Mouse (Mus musculus) liver, embryonic 11.5 days (tissue): ENCODE data around the gene Wipf3. TPM values are rescaled to one million over a fixed set of nuclear protein-coding genes. Genes with fewer than 3 reads are reported as not detected.

ENCODE experiments used
- ATAC-seq: fragments of 200-750 bp; cut with Nextera tagmentation; replicated peaks from 2 replicates; pipeline ENCODE4 v1.8.0; 2017; ENCODE audit warnings: moderate number of reproducible peaks, mild to moderate bottlenecking, moderate TSS enrichment, moderate library complexity; ENCODE audit not compliant: low FRiP score
- DNase-seq: peaks from one replicate; pipeline ENCODE4 v3.0.0-alpha.2; 2017; ENCODE audit warnings: low spot score
- H3K27ac ChIP-seq: fragments of 300-500 bp; sonication (generic); 2 replicates; pipeline ENCODE4 v1.5.1; 2014; ENCODE audit warnings: mild to moderate bottlenecking, low read depth, low read length, control low read depth
- H3K27me3 ChIP-seq: fragments of 300-500 bp; sonication (generic); replicated peaks from 2 replicates; pipeline ENCODE4 v1.6.1; 2014; ENCODE audit warnings: low read length, mixed read lengths; ENCODE audit not compliant: control insufficient read depth, insufficient read depth
- H3K36me3 ChIP-seq: fragments of 300-500 bp; sonication (generic); 2 replicates; pipeline ENCODE4 v1.6.1; 2014; ENCODE audit warnings: mild to moderate bottlenecking, low read length, moderate library complexity, mixed read lengths; ENCODE audit not compliant: control insufficient read depth, insufficient read depth
- H3K4me1 ChIP-seq: fragments of 300-500 bp; sonication (generic); replicated peaks from 2 replicates; pipeline ENCODE4 v1.6.1; 2014; ENCODE audit warnings: low read length, mixed read lengths; ENCODE audit not compliant: control insufficient read depth, insufficient read depth
- H3K4me2 ChIP-seq: fragments of 300-500 bp; sonication (generic); 2 replicates; pipeline ENCODE4 v1.6.1; 2014; ENCODE audit warnings: mild to moderate bottlenecking, control low read depth, moderate library complexity
- H3K4me3 ChIP-seq: fragments of 300-500 bp; sonication (generic); 2 replicates; pipeline ENCODE4 v1.5.1; 2014; ENCODE audit warnings: low read depth, low read length, control low read depth
- H3K9ac ChIP-seq: fragments of 300-500 bp; sonication (generic); 2 replicates; pipeline ENCODE4 v1.6.1; 2014; ENCODE audit warnings: low read depth, low read length, control low read depth
- H3K9me3 ChIP-seq: fragments of 300-500 bp; sonication (generic); 2 replicates; pipeline ENCODE4 v1.6.1; 2016; ENCODE audit warnings: low read length, inconsistent platforms, mixed read lengths; ENCODE audit not compliant: control insufficient read depth
- WGBS: fragments of 180-500 bp; shearing (Covaris S2); extraction: QIAGEN DNeasy Blood & Tissue Kit; methylation state at CpG from one replicate; pipeline ENCODE4 v1.1.7; 2014; 5-methylcytosine and 5-hydroxymethylcytosine counted together
- polyA plus RNA-seq: library from polyadenylated mRNA; unstranded; fragments of >200 nt; fragmentation: Nextera tagmentation; extraction: Ambion mirVana; gene quantifications from 2 replicates; pipeline ENCODE4 v1.2.1, GENCODE M21; 2014

Gene Wipf3
- polyA plus RNA-seq, 1 experiment from 2014 or later: 0.47 TPM

DNA sequence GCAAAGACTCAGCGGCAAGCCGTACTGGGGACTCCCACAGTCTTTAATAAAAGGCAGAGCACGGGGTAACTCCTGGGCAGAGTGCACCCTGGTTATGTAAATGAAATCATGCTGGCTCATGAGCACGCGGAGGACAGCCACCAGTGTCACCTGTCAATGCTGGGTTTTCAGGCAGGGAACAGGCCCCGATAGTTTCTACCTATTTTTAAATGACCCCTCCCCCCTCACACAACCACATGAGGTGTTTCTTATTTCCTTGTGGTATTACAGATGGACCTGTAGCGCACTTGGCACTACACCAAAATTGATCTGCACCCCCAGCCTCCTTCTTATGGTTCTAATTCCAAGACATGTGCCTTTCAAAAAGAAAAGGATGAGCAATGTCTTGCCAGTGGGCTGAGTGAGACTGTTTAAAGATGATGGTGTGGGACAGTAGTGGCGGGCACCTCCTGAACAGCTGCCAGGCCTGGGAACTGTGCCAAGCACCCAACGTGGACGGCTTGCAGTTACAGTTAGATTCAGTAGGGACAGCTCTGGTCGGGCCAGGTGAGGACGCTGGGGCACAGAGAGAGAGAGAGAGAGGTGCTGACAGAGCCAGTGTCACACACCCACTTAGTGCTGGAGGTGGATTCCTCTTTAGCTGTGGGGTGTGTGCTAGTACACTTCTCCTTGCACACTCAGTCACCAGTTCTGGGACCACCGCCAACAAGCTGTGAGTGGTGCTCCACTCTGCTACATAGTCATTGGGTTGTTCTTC is 31.7 kb downstream of the Wipf3 start:
- WGBS: 81% methylated on average over 13 of the region's 13 CpGs
- H3K36me3 ChIP-seq: no peaks in the 10 kb centered on the region
- no peaks in the 10 kb centered on the region for H3K4me1 ChIP-seq
- H3K27ac ChIP-seq: no peak overlapping the region
- no peak overlapping the region for H3K4me3 ChIP-seq
- H3K9ac ChIP-seq: no peak overlapping the region
- no peak overlapping the region for H3K4me2 ChIP-seq
- ATAC-seq (no peak), DNase-seq (no peak)
- no peaks in the 10 kb centered on the region for H3K9me3 ChIP-seq
- no peaks in the 10 kb centered on the region for H3K27me3 ChIP-seq

DNA sequence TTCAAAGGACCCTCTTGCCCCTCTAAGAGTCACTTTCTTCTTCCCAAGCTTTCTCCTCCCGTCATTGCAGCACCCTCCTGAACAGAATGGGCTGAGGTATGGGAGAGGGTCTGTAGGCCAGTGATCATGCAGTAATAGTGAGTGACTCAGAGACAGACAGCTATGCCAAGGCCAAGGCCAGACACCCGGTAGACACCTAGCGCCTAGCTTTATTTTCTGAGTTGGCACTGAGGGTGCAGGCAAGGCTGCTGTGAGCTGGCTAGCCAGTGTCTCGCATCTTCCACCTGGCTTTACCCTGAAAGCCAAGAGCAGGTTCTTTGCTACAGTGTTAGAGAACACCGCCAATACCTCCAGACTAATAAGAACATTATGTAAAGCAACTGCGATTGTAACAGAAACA is 33.4 kb downstream of the Wipf3 start:
- H3K9me3 ChIP-seq: no peaks in the 10 kb centered on the region
- no peak overlapping the region for H3K4me3 ChIP-seq
- no peaks in the 10 kb centered on the region for H3K4me1 ChIP-seq
- no peaks in the 10 kb centered on the region for H3K27me3 ChIP-seq
- H3K9ac ChIP-seq: no peak overlapping the region
- H3K27ac ChIP-seq: no peak overlapping the region
- no peaks in the 10 kb centered on the region for H3K36me3 ChIP-seq
- DNase-seq (no peak), ATAC-seq (no peak)
- H3K4me2 ChIP-seq: no peak overlapping the region
- 87% methylated on average over 6 of the region's 6 CpGs for whole genome bisulfite sequencing

DNA sequence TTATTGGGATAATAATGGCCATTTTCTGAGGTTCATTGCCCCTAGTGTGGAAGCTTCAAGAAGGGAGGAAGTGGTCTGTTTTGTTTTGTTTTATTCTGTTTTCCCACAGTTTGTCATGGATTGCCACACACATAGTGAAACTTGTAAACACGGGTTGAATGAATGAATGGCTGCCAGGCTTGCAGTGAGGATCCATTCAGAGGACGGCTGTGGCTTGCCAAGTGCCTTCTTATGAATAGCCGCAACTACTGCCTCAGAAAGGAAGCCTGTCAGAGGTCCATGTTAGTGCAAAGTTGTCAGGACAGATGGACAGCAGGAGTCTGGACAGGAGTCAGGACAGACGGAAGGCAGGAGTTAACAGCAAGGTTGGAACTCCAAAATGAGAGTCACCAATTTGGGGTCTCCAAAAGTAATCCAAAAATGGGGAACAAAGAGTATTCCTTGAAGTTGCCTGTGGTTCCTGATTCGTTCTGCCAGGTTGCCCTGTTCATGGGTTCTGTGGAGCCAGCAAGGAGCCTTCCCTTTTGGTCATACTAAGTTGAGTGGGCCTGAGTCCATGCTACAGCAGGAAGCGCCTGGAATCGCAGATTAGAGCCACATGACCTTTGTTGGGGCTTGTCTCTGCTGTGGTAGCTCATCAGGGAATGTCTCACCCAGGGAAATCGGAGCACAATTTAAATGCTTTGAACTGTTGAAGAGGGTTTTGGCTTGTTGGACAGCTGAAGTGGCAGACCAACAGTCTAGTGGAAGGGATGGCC is 34.5 kb downstream of the Wipf3 start:
- H3K36me3 ChIP-seq: no peaks in the 10 kb centered on the region
- no peaks in the 10 kb centered on the region for H3K27me3 ChIP-seq
- ATAC-seq (no peak), DNase-seq (no peak)
- H3K4me3 ChIP-seq: no peak overlapping the region
- no peak overlapping the region for H3K4me2 ChIP-seq
- no peaks in the 10 kb centered on the region for H3K4me1 ChIP-seq
- H3K9ac ChIP-seq: no peak overlapping the region
- no peak overlapping the region for H3K27ac ChIP-seq
- WGBS: 56% methylated on average over 8 of the region's 8 CpGs
- no peaks in the 10 kb centered on the region for H3K9me3 ChIP-seq

DNA sequence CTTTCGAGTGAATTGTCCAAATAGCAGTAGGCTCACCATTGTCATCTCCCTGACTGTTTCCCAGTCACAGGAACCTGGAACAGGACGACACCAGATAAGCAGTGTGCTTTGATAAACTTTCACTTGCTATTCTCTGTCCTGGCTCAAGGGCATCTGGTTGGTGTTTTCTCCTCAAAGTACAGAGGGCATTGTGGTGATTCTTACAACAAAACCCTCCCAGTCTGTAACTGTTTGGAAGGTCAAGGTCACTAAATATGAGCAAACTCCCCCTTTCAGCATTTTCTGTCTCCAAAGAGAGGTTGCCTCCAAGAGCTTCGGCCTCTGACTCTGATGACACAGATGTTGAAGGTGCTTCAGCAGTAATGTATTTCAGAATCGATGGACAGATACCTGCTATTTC is 35.5 kb downstream of the Wipf3 start:
- 58% methylated on average over 4 of the region's 4 CpGs for WGBS
- H3K9ac ChIP-seq: no peak overlapping the region
- no peak overlapping the region for H3K4me2 ChIP-seq
- no peak overlapping the region for H3K27ac ChIP-seq
- H3K4me1 ChIP-seq: no peaks in the 10 kb centered on the region
- H3K36me3 ChIP-seq: no peaks in the 10 kb centered on the region
- no peaks in the 10 kb centered on the region for H3K27me3 ChIP-seq
- no peak overlapping the region for H3K4me3 ChIP-seq
- DNase-seq (no peak), ATAC-seq (no peak)
- H3K9me3 ChIP-seq: no peaks in the 10 kb centered on the region

DNA sequence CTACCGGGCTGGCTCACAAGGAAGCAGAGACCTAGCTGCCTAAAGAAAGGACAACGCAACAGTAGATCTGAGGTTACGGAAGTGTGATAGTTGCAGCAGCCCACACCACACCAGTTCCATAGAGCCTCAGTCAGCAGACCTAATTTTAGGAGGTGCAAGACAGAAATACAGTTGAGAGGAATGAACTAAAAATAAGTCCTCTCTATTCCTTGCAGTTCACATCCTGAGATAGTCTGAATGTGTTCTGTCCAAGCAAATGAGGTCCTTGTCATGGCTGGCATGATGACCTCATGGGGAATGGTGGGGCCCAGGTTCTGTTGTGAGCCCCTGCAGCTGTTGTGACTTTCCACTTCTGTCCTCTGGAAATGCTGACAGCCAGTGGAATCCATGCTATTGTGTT is 38.0 kb downstream of the Wipf3 start:
- 78% methylated on average over 3 of the region's 3 CpGs for WGBS
- no peak overlapping the region for H3K9ac ChIP-seq
- no peaks in the 10 kb centered on the region for H3K4me1 ChIP-seq
- H3K9me3 ChIP-seq: no peaks in the 10 kb centered on the region
- H3K36me3 ChIP-seq: no peaks in the 10 kb centered on the region
- H3K4me2 ChIP-seq: no peak overlapping the region
- H3K27ac ChIP-seq: no peak overlapping the region
- H3K4me3 ChIP-seq: no peak overlapping the region
- H3K27me3 ChIP-seq: no peaks in the 10 kb centered on the region
- ATAC-seq: no peak
- no peak for DNase-seq

DNA sequence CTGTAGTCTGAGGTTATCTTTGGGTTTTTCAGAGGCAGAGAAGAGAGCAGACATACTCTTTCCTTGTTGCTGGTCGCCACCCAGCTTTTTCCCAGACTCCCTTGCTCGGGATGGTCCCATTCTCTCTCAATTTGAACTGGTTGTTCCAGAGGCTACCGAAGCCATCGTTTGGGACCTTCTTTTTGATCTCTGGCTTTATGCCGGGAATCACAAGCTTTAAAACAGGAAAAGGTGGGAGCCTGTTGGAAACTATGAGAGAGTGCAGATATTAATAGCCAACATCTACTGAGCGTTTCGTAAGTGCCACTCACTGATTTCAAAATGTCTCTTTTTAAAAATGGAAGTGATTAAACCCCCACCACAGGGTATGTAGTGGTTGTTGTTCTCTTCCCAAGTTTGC is 42.5 kb downstream of the Wipf3 start:
- no peak overlapping the region for H3K27ac ChIP-seq
- H3K36me3 ChIP-seq: no peaks in the 10 kb centered on the region
- WGBS: 82% methylated on average over 7 of the region's 7 CpGs
- ATAC-seq (no peak), DNase-seq (no peak)
- H3K9ac ChIP-seq: no peak overlapping the region
- H3K4me1 ChIP-seq: 0 out of 2 replicates have a peak, but pooled peaks cover 2% of the 10 kb centered on the region
- H3K9me3 ChIP-seq: no peaks in the 10 kb centered on the region
- H3K27me3 ChIP-seq: no peaks in the 10 kb centered on the region
- H3K4me3 ChIP-seq: no peak overlapping the region
- H3K4me2 ChIP-seq: no peak overlapping the region

DNA sequence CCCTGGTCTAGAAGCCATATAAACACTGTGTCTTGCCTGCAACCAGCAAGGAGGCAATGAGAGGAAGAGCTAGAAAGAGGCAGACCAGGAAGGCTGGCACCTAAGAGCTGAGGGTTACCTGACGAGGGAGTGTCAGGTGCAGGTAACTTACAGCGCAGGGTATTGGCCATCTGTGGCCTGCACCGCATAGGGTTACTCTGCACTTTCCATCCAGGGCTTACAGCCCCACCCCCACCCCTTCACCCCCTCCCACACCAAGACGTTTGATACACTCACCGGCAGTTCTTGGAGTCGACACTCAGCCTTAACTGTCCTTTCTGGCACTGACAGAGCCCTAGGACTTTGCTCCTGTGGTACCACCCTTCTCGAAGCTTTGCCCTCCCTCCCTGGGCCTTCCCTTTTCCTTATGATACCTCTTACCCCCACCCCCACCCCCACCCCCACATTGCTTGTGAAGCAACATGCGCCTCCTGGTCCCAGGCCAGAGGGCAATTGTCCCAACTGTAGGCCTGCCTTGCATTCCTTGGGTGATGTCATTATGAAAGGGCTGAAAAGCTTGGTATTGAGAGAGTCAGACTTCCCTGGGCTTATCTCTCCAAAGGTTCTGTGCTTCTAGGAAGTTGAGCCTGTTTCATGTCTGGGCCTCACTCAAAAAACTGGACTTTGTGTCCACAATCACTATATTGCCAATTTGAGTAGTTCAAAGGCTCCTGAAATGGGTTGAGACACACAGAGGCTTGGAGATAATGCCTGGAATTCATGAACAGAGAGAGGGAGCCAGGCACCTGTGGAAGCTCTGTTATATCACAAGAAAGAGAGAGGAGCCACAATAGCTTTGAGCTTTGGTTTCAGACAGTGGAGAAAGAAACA is 43.7 kb downstream of the Wipf3 start:
- no peak overlapping the region for H3K27ac ChIP-seq
- H3K9ac ChIP-seq: no peak overlapping the region
- H3K4me1 ChIP-seq: 0 out of 2 replicates have a peak, but pooled peaks cover 2% of the 10 kb centered on the region
- H3K9me3 ChIP-seq: no peaks in the 10 kb centered on the region
- DNase-seq (no peak), ATAC-seq (no peak)
- no peaks in the 10 kb centered on the region for H3K27me3 ChIP-seq
- no peak overlapping the region for H3K4me2 ChIP-seq
- H3K36me3 ChIP-seq: no peaks in the 10 kb centered on the region
- H3K4me3 ChIP-seq: no peak overlapping the region
- WGBS: 65% methylated on average over 8 of the region's 8 CpGs

DNA sequence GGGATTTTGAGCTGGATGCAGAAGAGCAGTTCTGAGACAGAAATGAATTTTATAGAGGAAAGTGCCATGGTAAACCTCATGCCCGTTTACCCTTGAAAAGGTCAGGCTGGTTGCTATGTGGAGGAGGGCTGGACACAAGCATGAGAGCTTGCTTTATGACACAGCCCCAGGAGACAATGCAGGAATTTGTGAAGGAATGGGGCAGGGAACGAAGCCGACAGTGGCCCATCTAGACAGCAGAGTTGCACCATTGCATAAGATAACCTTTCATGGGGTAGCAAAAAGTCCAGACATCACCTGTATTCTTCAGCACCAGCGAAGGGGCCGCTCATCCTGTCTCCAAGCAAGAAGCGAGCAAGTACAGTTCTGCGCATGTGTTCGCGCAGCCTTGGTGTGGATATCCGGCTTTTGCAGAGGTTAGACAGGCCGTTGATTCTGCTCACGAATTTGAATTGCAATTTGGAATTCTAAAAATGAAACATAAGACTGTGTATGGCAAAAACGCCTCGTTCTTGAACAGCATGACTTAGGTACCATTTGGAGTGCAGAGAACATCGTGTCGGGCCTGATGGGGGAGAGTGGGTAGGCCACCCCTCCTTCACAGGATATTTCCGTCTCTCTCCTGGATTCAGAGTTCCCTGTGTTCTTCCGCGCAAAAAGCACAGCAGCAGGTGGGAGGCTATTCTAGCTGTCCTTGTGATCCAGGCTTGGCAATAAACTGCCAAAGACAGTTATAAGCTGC is 46.7 kb downstream of the Wipf3 start:
- DNase-seq (no peak), ATAC-seq (no peak)
- no peaks in the 10 kb centered on the region for H3K27me3 ChIP-seq
- H3K27ac ChIP-seq: no peak overlapping the region
- whole genome bisulfite sequencing: 88% methylated on average over 19 of the region's 19 CpGs
- no peaks in the 10 kb centered on the region for H3K9me3 ChIP-seq
- 0 out of 2 replicates have a peak, but pooled peaks cover 2% of the 10 kb centered on the region for H3K4me1 ChIP-seq
- H3K4me3 ChIP-seq: no peak overlapping the region
- H3K9ac ChIP-seq: no peak overlapping the region
- no peaks in the 10 kb centered on the region for H3K36me3 ChIP-seq
- H3K4me2 ChIP-seq: no peak overlapping the region
